Mouse (Mus musculus): ENCODE data around the gene Fuom.

Fuom gene

GRCm38 (mm10) chr7:140054124-140054523 lies 48.1 kb downstream of the Fuom start:
- WGBS: 37% methylated on average over 4 of the region's 4 CpGs

GRCm38 (mm10) chr7:140049115-140049689 lies 53.0 kb downstream of the Fuom start:
- WGBS: 3% methylated on average over 34 of the region's 34 CpGs

GRCm38 (mm10) chr7:140048361-140049114 lies 53.7 kb downstream of the Fuom start, which contains the start of gene Msx3:
Gene Msx3, minus strand, starts transcription at chr7:140049089.
- 1% methylated on average over 56 of the region's 56 CpGs for WGBS

GRCm38 (mm10) chr7:140047811-140048311 lies 54.4 kb downstream of the Fuom start:
- WGBS: 1% methylated on average over 33 of the region's 33 CpGs
